Mouse (Mus musculus) myocyte (in vitro differentiated cells): ENCODE results near the gene Mettl21e. TPM values are rescaled to one million over a fixed set of nuclear protein-coding genes. Genes with fewer than 3 reads are reported as not detected.

Experiments
- H3K27me3 ChIP-seq: one replicate; pipeline ENCODE4 v1.6.1; 2011; ENCODE audit not compliant: control insufficient read depth, insufficient read depth, insufficient read length
- H3K36me3 ChIP-seq: one replicate; pipeline ENCODE4 v1.6.1; 2011; ENCODE audit not compliant: control insufficient read depth, insufficient read depth
- H3K4me2 ChIP-seq: one replicate; pipeline ENCODE4 v1.6.1; 2011; ENCODE audit warnings: low read depth, control low read depth
- H3K4me3 ChIP-seq: one replicate; pipeline ENCODE4 v1.5.1; 2011; ENCODE audit warnings: mild to moderate bottlenecking, control low read depth, moderate library complexity
- H3K79me2 ChIP-seq: one replicate; pipeline ENCODE4 v1.6.1; 2011; ENCODE audit not compliant: control insufficient read depth, insufficient read depth
- H3ac ChIP-seq: one replicate; pipeline ENCODE4 v1.6.1; 2011; ENCODE audit not compliant: control insufficient read depth, insufficient read length
- CEBPB ChIP-seq: IDR thresholded peaks from 2 replicates; pipeline ENCODE4 v1.6.1; 2011; ENCODE audit warnings: mild to moderate bottlenecking, moderate library complexity; ENCODE audit not compliant: poor library complexity, insufficient read depth, severe bottlenecking
- E2F4 ChIP-seq: IDR thresholded peaks from one replicate; pipeline ENCODE4 v1.6.1; 2011; ENCODE audit warnings: mild to moderate bottlenecking, control low read depth, moderate library complexity; ENCODE audit not compliant: insufficient read depth
- MAX ChIP-seq: IDR thresholded peaks from one replicate; pipeline ENCODE4 v1.6.1; 2011; ENCODE audit warnings: low read depth, mild to moderate bottlenecking, control low read depth
- MYOD1 ChIP-seq, 3 experiments: IDR thresholded peaks; one replicate each; pipeline ENCODE4 v1.6.1; 2011; ENCODE audit warnings: control low read depth in 2 of 3, low read depth in 2 of 3, mild to moderate bottlenecking in 2 of 3, moderate library complexity in 1 of 3; ENCODE audit not compliant: insufficient read length in 2 of 3, control insufficient read depth in 1 of 3
- MYOG ChIP-seq, 3 experiments: IDR thresholded peaks; one replicate each; pipeline ENCODE4 v1.6.1; 2011; ENCODE audit warnings: control low read depth in 2 of 3, low read depth in 2 of 3, mild to moderate bottlenecking in 2 of 3; ENCODE audit not compliant: insufficient read length in 2 of 3, control insufficient read depth in 1 of 3, insufficient read depth in 1 of 3
- POLR2A ChIP-seq: IDR thresholded peaks from one replicate; pipeline ENCODE4 v1.6.1; 2011; ENCODE audit warnings: low read depth, mild to moderate bottlenecking, control low read depth, moderate library complexity; ENCODE audit not compliant: insufficient read length
- POLR2AphosphoS2 ChIP-seq: IDR thresholded peaks from one replicate; pipeline ENCODE4 v1.6.1; 2011; ENCODE audit warnings: low read depth, control low read depth; ENCODE audit not compliant: insufficient read length
- REST ChIP-seq: IDR thresholded peaks from one replicate; pipeline ENCODE4 v1.6.1; 2011; ENCODE audit warnings: mild to moderate bottlenecking, control low read depth, moderate library complexity; ENCODE audit not compliant: insufficient read depth, insufficient read length
- SRF ChIP-seq: IDR thresholded peaks from one replicate; pipeline ENCODE4 v1.6.1; 2011; ENCODE audit warnings: low read depth; ENCODE audit not compliant: control insufficient read depth, insufficient read length
- TCF12 ChIP-seq: IDR thresholded peaks from one replicate; pipeline ENCODE4 v1.6.1; 2011; ENCODE audit warnings: mild to moderate bottlenecking, control low read depth; ENCODE audit not compliant: poor library complexity, insufficient read depth, severe bottlenecking
- TCF3 ChIP-seq: IDR thresholded peaks from one replicate; pipeline ENCODE4 v1.6.1; 2011; ENCODE audit warnings: low read depth, control low read depth; ENCODE audit not compliant: insufficient read length
- USF1 ChIP-seq: IDR thresholded peaks from one replicate; pipeline ENCODE4 v1.6.1; 2011; ENCODE audit warnings: low read depth, mild to moderate bottlenecking, control low read depth, moderate library complexity
- polyA plus RNA-seq: library from polyadenylated mRNA; unstranded; fragments of >200 nt; fragmentation: generic; extraction: Trizol; gene quantifications from one replicate; pipeline ENCODE4 v1.2.1, GENCODE M21; 2012; ENCODE audit warnings: missing spikeins

Mettl21e gene
- polyA plus RNA-seq, 1 experiment, result not detected

DNA sequence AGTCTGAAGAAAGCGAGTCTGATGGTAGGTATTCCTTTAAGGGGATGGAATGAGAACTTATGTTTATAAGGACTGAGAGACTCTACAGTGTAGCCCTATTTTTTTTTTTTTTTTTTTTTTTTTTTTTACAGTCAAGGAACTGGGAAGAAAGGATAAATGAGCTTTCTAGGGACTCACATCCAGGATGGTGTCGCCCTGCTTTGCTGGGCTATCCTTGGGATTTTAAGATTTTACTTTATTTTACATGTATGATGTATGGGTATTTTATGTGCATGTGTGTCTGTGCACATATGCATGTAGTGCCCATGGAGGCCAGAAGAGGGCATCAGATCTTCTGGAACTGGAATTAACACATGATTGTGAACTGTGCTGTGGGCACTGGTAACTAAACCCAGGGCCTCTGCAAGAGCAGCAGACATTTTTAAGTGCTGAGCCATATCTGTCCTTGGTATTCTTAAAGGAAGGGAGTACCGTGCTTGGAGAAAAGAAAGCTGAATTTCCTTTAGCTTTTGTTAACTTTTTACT lies 50.8 kb downstream of the Mettl21e start:
- no peaks in the 10 kb centered on the region for H3K27me3 ChIP-seq
- TF ChIP-seq MYOD1 (IDR thresholded peaks at IDR 0.05; ENCODE audit: control insufficient read depth in 1 of 3, insufficient read length in 2 of 3, low read depth in 2 of 3), result no peak
- TF ChIP-seq TCF3, result no peak
- TF ChIP-seq TCF12, result no peak
- TF ChIP-seq CEBPB, result no peak
- TF ChIP-seq POLR2A, result no peak
- TF ChIP-seq MYOG (IDR thresholded peaks at IDR 0.05; ENCODE audit: control insufficient read depth in 1 of 3, insufficient read depth in 1 of 3, insufficient read length in 2 of 3, low read depth in 2 of 3), result no peak
- no peak for TF ChIP-seq POLR2AphosphoS2
- no peak for TF ChIP-seq E2F4
- TF ChIP-seq SRF, result no peak
- no peak for TF ChIP-seq USF1
- H3K4me3 ChIP-seq, result no peak overlapping the region
- H3K36me3 ChIP-seq, result peaks cover 20% of the 10 kb centered on the region
- no peaks in the 10 kb centered on the region for H3K79me2 ChIP-seq
- H3ac ChIP-seq, result no peak overlapping the region
- no peak overlapping the region for H3K4me2 ChIP-seq

DNA sequence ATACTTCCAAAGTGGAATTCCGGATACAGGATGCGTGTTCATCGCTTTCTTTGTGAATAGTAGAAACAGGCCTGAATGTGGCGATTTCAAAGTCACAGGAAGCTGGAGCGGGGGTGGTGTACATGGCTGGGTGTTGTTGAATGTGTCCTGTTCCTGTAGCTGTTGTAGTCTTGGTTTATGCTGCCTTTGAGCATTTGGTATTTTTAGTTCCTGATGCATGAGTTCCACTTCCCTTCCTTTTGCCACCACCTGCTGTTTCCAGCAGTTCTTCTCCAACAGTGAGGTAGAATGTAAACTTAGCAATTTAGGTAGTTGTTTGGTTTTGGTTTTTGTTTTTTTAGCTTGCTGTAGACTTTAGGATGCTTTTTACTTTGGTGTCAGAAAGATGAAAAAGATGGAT lies 56.4 kb downstream of the Mettl21e start:
- TF ChIP-seq E2F4 (no peak), REST (no peak), TCF3 (no peak), USF1 (no peak), POLR2A (no peak)

DNA sequence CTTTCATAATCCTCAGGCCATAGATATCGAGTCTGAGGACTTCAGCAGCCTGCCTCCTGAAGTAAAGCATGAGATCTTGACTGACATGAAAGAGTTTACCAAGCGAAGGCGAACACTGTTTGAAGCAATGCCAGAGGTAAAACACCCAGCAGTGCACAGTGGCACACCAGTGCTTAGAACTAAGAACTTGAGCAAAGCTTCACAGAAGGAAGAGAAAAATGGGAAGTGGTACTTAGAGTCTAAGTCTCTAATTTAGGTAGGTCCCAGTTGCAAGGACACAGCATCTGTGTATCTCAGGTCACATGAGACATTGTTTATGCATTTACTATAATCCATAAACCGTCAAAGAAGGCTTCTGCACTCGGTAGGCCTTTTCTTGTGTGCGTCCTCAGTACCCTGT lies 56.9 kb downstream of the Mettl21e start:
- Histone ChIP-seq H3K36me3 (peaks cover 44% of the 10 kb centered on the region), H3K27me3 (no peaks in the 10 kb centered on the region), H3K4me2 (no peak overlapping the region), H3K79me2 (no peaks in the 10 kb centered on the region), H3K4me3 (no peak overlapping the region), H3ac (no peak overlapping the region)
- TF ChIP-seq TCF12 (no peak), POLR2AphosphoS2 (no peak), REST (no peak), CEBPB (no peak)

More for the DNA sequence above, 56.4 kb downstream of the Mettl21e start:
- peaks cover 47% of the 10 kb centered on the region for H3K36me3 ChIP-seq
- no peak overlapping the region for H3ac ChIP-seq
- no peaks in the 10 kb centered on the region for H3K27me3 ChIP-seq
- H3K4me3 ChIP-seq, result no peak overlapping the region
- H3K79me2 ChIP-seq, result no peaks in the 10 kb centered on the region
- no peak overlapping the region for H3K4me2 ChIP-seq

GRCm38 (mm10) chr1:44158317-44158716 lies 60.4 kb downstream of the Mettl21e start:
- no peak overlapping the region for H3ac ChIP-seq
- H3K36me3 ChIP-seq, result peaks cover 34% of the 10 kb centered on the region
- H3K27me3 ChIP-seq, result no peaks in the 10 kb centered on the region
- H3K4me3 ChIP-seq, result no peak overlapping the region
- TF ChIP-seq MYOG (IDR thresholded peaks at IDR 0.05; ENCODE audit: control insufficient read depth in 1 of 3, insufficient read depth in 1 of 3, insufficient read length in 2 of 3, low read depth in 2 of 3), result no peak
- no peak for TF ChIP-seq MYOD1 (IDR thresholded peaks at IDR 0.05; ENCODE audit: control insufficient read depth in 1 of 3, insufficient read length in 2 of 3, low read depth in 2 of 3)
- TF ChIP-seq MAX, result no peak
- TF ChIP-seq E2F4, result no peak
- TF ChIP-seq REST, result no peak
- no peak for TF ChIP-seq SRF
- TF ChIP-seq USF1, result no peak
- TF ChIP-seq TCF12, result no peak
- no peak for TF ChIP-seq TCF3
- no peak for TF ChIP-seq POLR2AphosphoS2
- TF ChIP-seq POLR2A, result no peak
- TF ChIP-seq CEBPB, result no peak
- H3K4me2 ChIP-seq, result no peak overlapping the region
- no peaks in the 10 kb centered on the region for H3K79me2 ChIP-seq

DNA sequence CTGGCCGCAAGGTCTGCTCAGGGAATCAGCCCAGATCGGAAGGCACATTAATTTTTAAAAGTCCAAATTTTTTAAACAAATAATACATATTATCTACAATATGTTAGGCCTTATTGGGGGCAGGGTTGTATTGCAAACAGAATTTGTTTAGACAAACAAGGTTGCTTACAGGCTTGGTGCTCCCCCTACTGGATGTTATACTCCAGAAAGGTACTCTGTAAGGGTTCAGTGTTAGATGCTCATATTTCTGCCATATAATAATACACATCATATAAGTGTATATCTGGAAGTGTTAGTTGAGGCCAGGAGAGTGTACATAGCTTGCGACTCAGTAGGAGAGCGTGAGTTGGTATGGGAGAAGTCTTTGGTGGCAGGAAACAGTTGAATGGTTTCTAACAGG lies 63.5 kb downstream of the Mettl21e start:
- TF ChIP-seq TCF3 (no peak), REST (no peak), MYOG (IDR thresholded peaks at IDR 0.05; ENCODE audit: control insufficient read depth in 1 of 3, insufficient read depth in 1 of 3, insufficient read length in 2 of 3, low read depth in 2 of 3) (no peak), CEBPB (no peak)
- Histone ChIP-seq H3K4me3 (no peak overlapping the region), H3K27me3 (no peaks in the 10 kb centered on the region), H3K36me3 (peaks cover 4% of the 10 kb centered on the region), H3K4me2 (no peak overlapping the region), H3ac (no peak overlapping the region), H3K79me2 (no peaks in the 10 kb centered on the region)

Other genes starting within 250 kb of the Mettl21e start
- 0.05 TPM for gene Mettl21c, start 198.9 kb downstream of the Mettl21e start, polyA plus RNA-seq
- gene Gm8251, start 157.0 kb downstream of the Mettl21e start, polyA plus RNA-seq, result not detected
- 6.5 TPM for gene Tex30, start 116.5 kb downstream of the Mettl21e start, polyA plus RNA-seq
- gene Kdelc1, start 100.2 kb downstream of the Mettl21e start, polyA plus RNA-seq, result 17.3 TPM
- gene Bivm, start 100.0 kb downstream of the Mettl21e start, polyA plus RNA-seq, result 8.1 TPM
- gene Ercc5, start 71.2 kb downstream of the Mettl21e start, polyA plus RNA-seq, result 5.1 TPM